Mouse (Mus musculus) forebrain, postnatal 0 days (tissue): ENCODE results near the gene Fcer1g. TPM values are rescaled to one million over a fixed set of nuclear protein-coding genes. Genes with fewer than 3 reads are reported as not detected.

ENCODE experiments used
- ATAC-seq: fragments of 200-750 bp; cut with Nextera tagmentation; 2 replicates; pipeline ENCODE4 v1.8.0; 2017; ENCODE audit warnings: mild to moderate bottlenecking, moderate library complexity
- DNase-seq: peaks from one replicate; pipeline ENCODE4 v3.0.0-alpha.2; 2015
- H3K27ac ChIP-seq: fragments of 300-500 bp; sonication (generic); 2 replicates; pipeline ENCODE4 v1.5.1; 2014; ENCODE audit warnings: low read depth, mild to moderate bottlenecking, antibody characterized with exemption, low read length, moderate library complexity, mixed read lengths
- H3K27me3 ChIP-seq: fragments of 300-500 bp; sonication (generic); 2 replicates; pipeline ENCODE4 v1.6.1; 2014; ENCODE audit warnings: mild to moderate bottlenecking, low read length, mixed read lengths; ENCODE audit not compliant: insufficient read depth
- H3K36me3 ChIP-seq: fragments of 300-500 bp; sonication (generic); 2 replicates; pipeline ENCODE4 v1.6.1; 2014; ENCODE audit warnings: mild to moderate bottlenecking, moderate library complexity; ENCODE audit not compliant: insufficient read depth
- H3K4me1 ChIP-seq: fragments of 300-500 bp; sonication (generic); 2 replicates; pipeline ENCODE4 v1.6.1; 2014; ENCODE audit warnings: antibody characterized with exemption; ENCODE audit not compliant: insufficient read depth
- H3K4me2 ChIP-seq: fragments of 300-500 bp; sonication (generic); 2 replicates; pipeline ENCODE4 v1.6.1; 2014; ENCODE audit warnings: low read depth, mild to moderate bottlenecking, moderate library complexity
- H3K4me3 ChIP-seq: fragments of 300-500 bp; sonication (generic); 2 replicates; pipeline ENCODE4 v1.5.1; 2014; ENCODE audit warnings: low read depth, low read length, mixed read lengths
- H3K9ac ChIP-seq: fragments of 300-500 bp; sonication (generic); 2 replicates; pipeline ENCODE4 v1.6.1; 2014; ENCODE audit warnings: mild to moderate bottlenecking
- H3K9me3 ChIP-seq: fragments of 300-500 bp; sonication (generic); 2 replicates; pipeline ENCODE4 v1.6.1; 2016; ENCODE audit warnings: low read length
- CTCF ChIP-seq: sonication (generic); IDR thresholded peaks from 2 replicates; pipeline ENCODE4 v1.5.1; 2016; ENCODE audit warnings: antibody characterized with exemption, control low read depth, low read depth
- WGBS: fragments of 180-500 bp; shearing (Covaris S2); extraction: QIAGEN DNeasy Blood & Tissue Kit; methylation state at CpG from one replicate; pipeline ENCODE4 v1.1.7; 2014; 5-methylcytosine and 5-hydroxymethylcytosine counted together
- polyA plus RNA-seq: library from polyadenylated mRNA; unstranded; fragments of >200 nt; fragmentation: Nextera tagmentation; extraction: Ambion mirVana; gene quantifications from 2 replicates; pipeline ENCODE4 v1.2.1, GENCODE M21; 2015
- total RNA-seq: library from RNA; depleted of rRNA; stranded (reverse); fragments of >200 nt; gene quantifications from 2 replicates; pipeline ENCODE4 v1.2.3, GENCODE M21; 2014

The Fcer1g gene
- total and polyA plus RNA-seq, 2 experiments from 2014 or later, result 11.2 to 33.2 TPM

GRCm38 (mm10) chr1:171279721-171280120 is 45.6 kb upstream of the Fcer1g start:
- Histone ChIP-seq H3K4me1 (peaks cover 10% of the 10 kb centered on the region), H3K9me3 (no peaks in the 10 kb centered on the region), H3K4me3 (no peak overlapping the region), H3K27me3 (no peaks in the 10 kb centered on the region), H3K27ac (no peak overlapping the region), H3K4me2 (peak overlapping the region; percentile 90), H3K9ac (peak overlapping the region; percentile 56; the same call in 1 of the 2 replicates), H3K36me3 (peaks cover 48% of the 10 kb centered on the region)
- no peak for TF ChIP-seq CTCF
- DNase-seq (no peak), ATAC-seq (no peak)
- WGBS, result 61% methylated on average over 5 of the region's 5 CpGs

GRCm38 (mm10) chr1:171279012-171279705 is 45.0 kb upstream of the Fcer1g start:
- no peak overlapping the region for H3K4me2 ChIP-seq
- H3K36me3 ChIP-seq, result peaks cover 54% of the 10 kb centered on the region
- ATAC-seq, result no peak
- no peak overlapping the region for H3K27ac ChIP-seq
- no peaks in the 10 kb centered on the region for H3K9me3 ChIP-seq
- DNase-seq, result no peak
- WGBS, result 89% methylated on average over 14 of the region's 14 CpGs
- H3K4me1 ChIP-seq, result peaks cover 10% of the 10 kb centered on the region
- no peak overlapping the region for H3K9ac ChIP-seq
- TF ChIP-seq CTCF, result no peak
- H3K4me3 ChIP-seq, result no peak overlapping the region
- no peaks in the 10 kb centered on the region for H3K27me3 ChIP-seq

- no peak overlapping the region for H3K4me2 ChIP-seq
- H3K9ac ChIP-seq, result no peak overlapping the region
- no peak overlapping the region for H3K4me3 ChIP-seq
- no peak overlapping the region for H3K27ac ChIP-seq
- ATAC-seq (no peak), DNase-seq (no peak)
- peaks cover 10% of the 10 kb centered on the region for H3K4me1 ChIP-seq
- 97% methylated on average over 8 of the region's 8 CpGs for WGBS
- no peak for TF ChIP-seq CTCF
- peaks cover 55% of the 10 kb centered on the region for H3K36me3 ChIP-seq
- H3K27me3 ChIP-seq, result no peaks in the 10 kb centered on the region
- no peaks in the 10 kb centered on the region for H3K9me3 ChIP-seq
Measured at GRCm38 (mm10) chr1:171278436-171278835, 44.3 kb upstream of the Fcer1g start.

GRCm38 (mm10) chr1:171277736-171278135 is 43.6 kb upstream of the Fcer1g start:
- peaks cover 54% of the 10 kb centered on the region for H3K36me3 ChIP-seq
- H3K4me1 ChIP-seq, result peaks cover 10% of the 10 kb centered on the region
- no peak for TF ChIP-seq CTCF
- ATAC-seq, result no peak
- WGBS, result 85% methylated on average over 10 of the region's 10 CpGs
- no peak overlapping the region for H3K9ac ChIP-seq
- no peak overlapping the region for H3K4me3 ChIP-seq
- no peaks in the 10 kb centered on the region for H3K9me3 ChIP-seq
- no peak for DNase-seq
- H3K4me2 ChIP-seq, result no peak overlapping the region
- no peaks in the 10 kb centered on the region for H3K27me3 ChIP-seq
- H3K27ac ChIP-seq, result no peak overlapping the region

GRCm38 (mm10) chr1:171276110-171276748 is 42.1 kb upstream of the Fcer1g start:
- no peak for TF ChIP-seq CTCF
- H3K4me3 ChIP-seq, result no peak overlapping the region
- H3K9ac ChIP-seq, result no peak overlapping the region
- no peaks in the 10 kb centered on the region for H3K9me3 ChIP-seq
- H3K27me3 ChIP-seq, result no peaks in the 10 kb centered on the region
- 88% methylated on average over 14 of the region's 14 CpGs for WGBS
- DNase-seq (no peak), ATAC-seq (no peak)
- peaks cover 10% of the 10 kb centered on the region for H3K4me1 ChIP-seq
- peaks cover 45% of the 10 kb centered on the region for H3K36me3 ChIP-seq
- H3K27ac ChIP-seq, result no peak overlapping the region
- H3K4me2 ChIP-seq, result no peak overlapping the region

- H3K9ac ChIP-seq, result no peak overlapping the region
- H3K4me1 ChIP-seq, result peaks cover 12% of the 10 kb centered on the region
- no peaks in the 10 kb centered on the region for H3K9me3 ChIP-seq
- DNase-seq (no peak), ATAC-seq (no peak)
- 66% methylated on average over 11 of the region's 11 CpGs for WGBS
- no peak overlapping the region for H3K4me2 ChIP-seq
- no peak for TF ChIP-seq CTCF
- H3K27ac ChIP-seq, result no peak overlapping the region
- no peaks in the 10 kb centered on the region for H3K27me3 ChIP-seq
- peaks cover 45% of the 10 kb centered on the region for H3K36me3 ChIP-seq
- H3K4me3 ChIP-seq, result no peak overlapping the region
Measured at GRCm38 (mm10) chr1:171275144-171275734, 41.1 kb upstream of the Fcer1g start.

GRCm38 (mm10) chr1:171274171-171274570 is 40.0 kb upstream of the Fcer1g start:
- Histone ChIP-seq H3K4me2 (no peak overlapping the region), H3K9ac (no peak overlapping the region), H3K27ac (no peak overlapping the region), H3K4me1 (peaks cover 8% of the 10 kb centered on the region), H3K4me3 (no peak overlapping the region), H3K9me3 (no peaks in the 10 kb centered on the region), H3K27me3 (no peaks in the 10 kb centered on the region), H3K36me3 (peaks cover 45% of the 10 kb centered on the region)
- 89% methylated on average over 12 of the region's 12 CpGs for WGBS
- DNase-seq, result no peak
- no peak for ATAC-seq
- TF ChIP-seq CTCF, result no peak
